Mouse (Mus musculus) intestine, embryonic 15.5 days (tissue): ENCODE measurements at regions not wholly inside any gene's neighbourhood (a gene's known extent, or its start where the extent isn't known, plus 50 kb on each side); places are given as distances from the start of the nearest gene placed in this dataset.
A peak's percentile ranks its signal among the peaks of the same experiment; 100 is the strongest.

ENCODE experiments used
- ATAC-seq: fragments of 200-750 bp; cut with Nextera tagmentation; 2 replicates; pipeline ENCODE4 v1.8.0; 2017; ENCODE audit warnings: moderate TSS enrichment, moderate library complexity
- H3K27ac ChIP-seq: fragments of 300-500 bp; sonication (generic); 2 replicates; pipeline ENCODE4 v1.5.1; 2015; ENCODE audit warnings: mild to moderate bottlenecking, inconsistent platforms
- H3K27me3 ChIP-seq: fragments of 300-500 bp; sonication (generic); replicated peaks from 2 replicates; pipeline ENCODE4 v1.6.1; 2015; ENCODE audit warnings: inconsistent platforms
- H3K36me3 ChIP-seq: fragments of 300-500 bp; sonication (generic); 2 replicates; pipeline ENCODE4 v1.6.1; 2015; ENCODE audit warnings: inconsistent platforms
- H3K4me1 ChIP-seq: fragments of 300-500 bp; sonication (generic); replicated peaks from 2 replicates; pipeline ENCODE4 v1.6.1; 2015; ENCODE audit warnings: inconsistent platforms
- H3K4me2 ChIP-seq: fragments of 300-500 bp; sonication (generic); replicated peaks from 2 replicates; pipeline ENCODE4 v1.6.1; 2015; ENCODE audit warnings: mild to moderate bottlenecking, inconsistent platforms
- H3K4me3 ChIP-seq: fragments of 300-500 bp; sonication (generic); replicated peaks from 2 replicates; pipeline ENCODE4 v1.5.1; 2015; ENCODE audit warnings: inconsistent platforms
- H3K9ac ChIP-seq: fragments of 300-500 bp; sonication (generic); 2 replicates; pipeline ENCODE4 v1.6.1; 2015; ENCODE audit warnings: inconsistent platforms
- H3K9me3 ChIP-seq: fragments of 300-500 bp; sonication (generic); 2 replicates; pipeline ENCODE4 v1.6.1; 2016; ENCODE audit warnings: inconsistent platforms
- WGBS: fragments of 180-500 bp; shearing (Covaris S2); methylation state at CpG from one replicate; pipeline ENCODE4 v1.1.7; 2015; 5-methylcytosine and 5-hydroxymethylcytosine counted together

DNA sequence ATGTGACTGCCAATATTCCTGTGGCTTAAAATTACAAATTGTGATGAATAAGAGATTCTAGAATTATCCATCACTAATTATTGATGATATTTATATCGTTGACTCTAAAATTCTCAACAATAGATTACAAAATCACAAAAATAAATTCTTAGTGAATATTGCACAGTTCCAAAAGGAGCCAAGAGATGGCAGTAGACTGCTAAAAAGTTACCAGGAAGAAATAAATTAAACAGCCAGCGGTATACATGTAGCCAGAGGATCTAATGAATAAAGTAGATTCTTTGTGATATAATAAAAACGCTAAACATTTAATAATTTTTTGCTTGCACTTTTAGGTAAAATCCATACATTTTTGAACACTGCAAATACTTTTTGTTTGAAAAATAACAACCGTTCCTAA is 294.7 kb downstream of the Lipi start:
- Histone ChIP-seq H3K9ac (no peak overlapping the region), H3K27me3 (no peaks in the 10 kb centered on the region), H3K4me2 (no peak overlapping the region), H3K4me3 (no peak overlapping the region), H3K9me3 (no peaks in the 10 kb centered on the region), H3K36me3 (no peaks in the 10 kb centered on the region), H3K27ac (no peak overlapping the region), H3K4me1 (no peaks in the 10 kb centered on the region)
- 38% methylated on average over 4 of the region's 4 CpGs for WGBS
- no peak for ATAC-seq

DNA sequence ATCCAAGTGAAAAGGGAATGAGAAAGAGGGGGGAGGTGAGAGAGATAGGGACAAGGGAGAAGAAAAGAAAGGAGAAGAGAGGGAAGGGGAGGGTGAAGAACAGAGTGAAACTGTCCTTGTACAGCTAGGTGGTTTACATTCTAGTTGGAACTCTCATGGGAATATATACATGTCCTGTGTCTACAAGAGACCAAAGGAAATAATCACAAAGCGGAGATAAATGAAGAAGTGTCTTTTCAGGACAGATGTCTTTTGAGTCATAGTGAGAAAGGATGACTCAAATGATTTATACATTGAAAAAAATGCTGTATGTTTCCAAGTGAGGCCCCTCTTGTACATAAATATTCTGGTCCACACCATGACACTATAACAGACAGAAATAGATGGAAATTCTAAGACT is 298.7 kb downstream of the Lipi start:
- H3K27me3 ChIP-seq = no peaks in the 10 kb centered on the region
- WGBS = 77% methylated on average over 1 of the region's 1 CpGs

DNA sequence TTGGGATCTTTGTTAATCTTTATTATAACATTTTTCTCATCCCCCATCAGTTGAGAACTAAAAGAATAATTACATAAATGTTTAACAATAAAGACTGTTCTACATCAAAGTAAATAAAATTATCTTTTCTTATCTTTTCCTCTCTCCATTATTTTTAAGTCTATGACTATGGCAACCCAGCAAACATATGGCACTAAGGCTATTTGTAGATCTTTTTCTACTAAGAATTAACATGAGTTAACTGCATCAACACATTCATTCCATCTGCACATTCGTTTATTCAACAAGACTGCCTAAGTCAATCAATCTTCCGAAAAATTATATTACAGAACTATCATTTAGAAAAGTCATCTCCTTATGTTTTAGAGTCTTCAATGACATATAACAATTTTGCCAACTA is 300.1 kb downstream of the Lipi start:
- Histone ChIP-seq H3K27me3 (no peaks in the 10 kb centered on the region), H3K27ac (no peak overlapping the region), H3K9me3 (no peaks in the 10 kb centered on the region), H3K9ac (no peak overlapping the region), H3K4me3 (no peak overlapping the region), H3K4me1 (no peaks in the 10 kb centered on the region), H3K36me3 (no peaks in the 10 kb centered on the region), H3K4me2 (no peak overlapping the region)
- WGBS = 75% methylated on average over 2 of the region's 2 CpGs
- no peak for ATAC-seq

More for the DNA sequence above, 298.7 kb downstream of the Lipi start:
- H3K4me1 ChIP-seq = no peaks in the 10 kb centered on the region
- no peak for ATAC-seq
- no peak overlapping the region for H3K4me2 ChIP-seq
- no peaks in the 10 kb centered on the region for H3K9me3 ChIP-seq
- H3K27ac ChIP-seq = no peak overlapping the region
- H3K36me3 ChIP-seq = no peaks in the 10 kb centered on the region
- no peak overlapping the region for H3K9ac ChIP-seq
- H3K4me3 ChIP-seq = no peak overlapping the region

DNA sequence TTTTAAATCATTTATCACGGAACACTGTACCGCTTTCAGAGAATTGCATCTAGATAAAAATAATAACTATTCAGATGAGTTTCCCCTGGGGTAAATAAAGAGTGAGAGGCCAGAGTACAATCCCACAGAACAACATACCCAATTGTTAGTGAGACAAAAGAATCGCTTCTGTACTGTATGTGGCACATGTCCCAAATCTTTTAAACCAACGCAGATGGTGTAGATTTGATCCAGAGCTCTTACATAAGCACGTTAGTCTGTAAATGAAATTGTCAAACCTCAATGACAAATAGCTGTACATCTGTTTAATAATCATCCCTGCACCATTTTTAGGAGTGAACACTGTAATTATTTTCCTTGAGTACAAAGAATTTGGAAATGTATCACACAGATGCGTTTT is 322.0 kb downstream of the Lipi start:
- no peaks in the 10 kb centered on the region for H3K27me3 ChIP-seq
- H3K27ac ChIP-seq = no peak overlapping the region
- H3K9ac ChIP-seq = no peak overlapping the region
- H3K4me3 ChIP-seq = no peak overlapping the region
- no peak for ATAC-seq
- 76% methylated on average over 6 of the region's 6 CpGs for WGBS
- no peaks in the 10 kb centered on the region for H3K36me3 ChIP-seq
- no peak overlapping the region for H3K4me2 ChIP-seq
- H3K9me3 ChIP-seq = no peaks in the 10 kb centered on the region
- H3K4me1 ChIP-seq = no peaks in the 10 kb centered on the region

DNA sequence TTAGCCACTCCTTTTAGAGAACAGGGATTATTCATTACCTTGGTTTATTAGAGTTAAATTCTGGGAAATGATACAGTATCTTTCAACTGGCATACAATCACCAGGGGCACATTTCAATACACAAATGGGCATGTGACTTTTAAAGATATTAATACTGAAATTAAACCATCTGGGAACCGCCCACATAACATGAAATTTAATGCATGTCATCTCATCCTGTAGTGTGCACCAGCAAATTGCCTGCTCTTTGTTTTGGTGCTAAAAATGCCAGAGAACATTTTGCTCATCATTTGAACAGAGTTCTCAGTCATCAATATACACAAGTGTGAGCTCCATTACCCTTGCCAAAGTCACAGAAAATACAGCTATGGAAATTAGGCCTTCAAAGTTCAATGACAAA is 330.9 kb downstream of the Lipi start:
- 81% methylated on average over 1 of the region's 1 CpGs for WGBS
- H3K27ac ChIP-seq = no peak overlapping the region
- no peaks in the 10 kb centered on the region for H3K27me3 ChIP-seq
- no peaks in the 10 kb centered on the region for H3K9me3 ChIP-seq
- no peak overlapping the region for H3K4me3 ChIP-seq
- no peaks in the 10 kb centered on the region for H3K4me1 ChIP-seq
- ATAC-seq = no peak
- H3K4me2 ChIP-seq = no peak overlapping the region
- H3K9ac ChIP-seq = no peak overlapping the region
- no peaks in the 10 kb centered on the region for H3K36me3 ChIP-seq

DNA sequence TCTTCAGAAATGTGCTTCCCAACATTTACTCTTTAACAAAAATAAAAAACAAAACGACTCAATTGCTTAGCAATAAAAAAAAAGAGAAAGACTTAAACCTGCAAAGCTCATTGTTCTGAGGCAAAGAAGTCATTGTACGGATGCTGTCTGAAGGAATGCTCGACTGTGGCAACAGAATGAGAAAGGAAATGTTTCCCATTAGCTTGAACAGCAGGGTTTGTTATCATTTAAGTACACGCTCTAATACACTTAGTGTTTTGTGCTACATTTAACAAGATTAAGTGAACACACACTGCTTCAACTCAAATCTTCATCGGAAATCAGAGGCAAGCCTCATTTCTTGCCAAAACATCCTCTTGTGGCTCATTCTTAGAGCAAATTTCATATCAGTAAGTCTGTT is 336.7 kb downstream of the Lipi start:
- WGBS = 49% methylated on average over 5 of the region's 5 CpGs
- no peaks in the 10 kb centered on the region for H3K4me1 ChIP-seq
- H3K9ac ChIP-seq = no peak overlapping the region
- no peak for ATAC-seq
- no peak overlapping the region for H3K4me3 ChIP-seq
- H3K9me3 ChIP-seq = no peaks in the 10 kb centered on the region
- H3K4me2 ChIP-seq = no peak overlapping the region
- H3K27ac ChIP-seq = no peak overlapping the region
- no peaks in the 10 kb centered on the region for H3K27me3 ChIP-seq
- H3K36me3 ChIP-seq = no peaks in the 10 kb centered on the region

DNA sequence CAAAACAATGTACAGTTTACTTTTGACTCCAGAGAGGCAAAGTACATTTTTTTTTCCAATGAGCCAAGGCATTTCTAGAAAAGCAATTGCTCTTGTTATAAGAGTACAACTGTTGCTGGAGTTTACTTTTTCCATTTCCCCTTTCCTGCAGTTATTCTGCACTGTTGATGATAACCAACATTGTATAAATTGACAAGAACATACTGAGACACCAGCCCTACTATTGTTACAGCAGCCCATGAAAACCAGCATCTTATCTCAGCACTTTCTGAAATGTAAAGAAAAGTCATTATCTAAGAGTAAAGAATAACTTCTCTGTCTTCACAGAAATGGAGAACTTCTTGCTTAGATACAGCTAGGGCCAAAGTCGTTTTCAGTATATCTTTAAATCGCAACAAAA is 345.5 kb downstream of the Lipi start:
- Histone ChIP-seq H3K4me1 (no peaks in the 10 kb centered on the region), H3K27ac (no peak overlapping the region), H3K4me3 (no peak overlapping the region), H3K4me2 (no peak overlapping the region), H3K9me3 (no peaks in the 10 kb centered on the region), H3K9ac (no peak overlapping the region), H3K36me3 (no peaks in the 10 kb centered on the region), H3K27me3 (no peaks in the 10 kb centered on the region)
- no peak for ATAC-seq
- WGBS = 71% methylated on average over 2 of the region's 2 CpGs

DNA sequence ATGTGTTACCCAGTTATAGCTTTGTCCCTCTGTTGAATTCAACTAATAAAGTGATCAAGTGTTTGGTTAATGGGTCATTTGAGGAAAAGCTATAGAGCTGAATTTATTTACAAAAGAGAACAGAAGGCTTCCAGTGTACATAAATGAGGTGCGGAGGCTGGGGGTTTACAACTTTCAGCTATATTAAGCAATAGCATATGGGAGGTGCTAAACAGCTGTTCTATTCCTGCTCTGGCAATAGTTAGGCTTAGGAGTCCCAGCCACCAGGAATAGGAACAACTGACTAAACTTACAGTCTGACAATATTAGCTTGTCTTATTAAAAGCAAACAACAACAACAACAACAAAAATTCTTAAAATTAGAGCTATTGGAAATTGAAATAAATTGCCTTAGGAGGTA is 353.7 kb downstream of the Lipi start:
- Histone ChIP-seq H3K36me3 (no peaks in the 10 kb centered on the region), H3K27me3 (no peaks in the 10 kb centered on the region), H3K4me2 (no peak overlapping the region), H3K9me3 (no peaks in the 10 kb centered on the region), H3K9ac (no peak overlapping the region), H3K4me1 (no peaks in the 10 kb centered on the region), H3K4me3 (no peak overlapping the region), H3K27ac (no peak overlapping the region)
- ATAC-seq = no peak
- WGBS = 88% methylated on average over 1 of the region's 1 CpGs

DNA sequence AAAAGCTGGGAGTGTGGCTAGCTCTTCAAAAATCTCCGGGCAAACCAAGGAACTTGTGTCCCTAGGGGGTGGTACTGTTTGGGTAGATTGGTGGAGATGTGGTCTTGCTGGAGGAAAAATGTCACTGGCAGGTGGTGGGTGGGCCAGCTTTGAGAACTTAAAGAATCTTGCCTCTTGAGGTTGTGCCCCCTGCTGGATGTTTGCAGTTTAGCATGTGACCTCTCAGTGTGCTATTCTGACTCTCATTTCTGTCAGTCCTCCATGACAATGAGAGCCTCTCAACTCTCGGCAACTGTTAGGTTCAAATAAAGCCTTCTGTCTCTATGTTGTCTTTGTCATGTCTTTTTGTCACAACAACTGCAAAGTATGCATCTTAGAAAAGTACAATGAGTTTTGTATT is 392.5 kb downstream of the Lipi start:
- 79% methylated on average over 2 of the region's 2 CpGs for WGBS
- Histone ChIP-seq H3K4me3 (no peak overlapping the region), H3K9ac (no peak overlapping the region), H3K4me1 (no peaks in the 10 kb centered on the region), H3K36me3 (no peaks in the 10 kb centered on the region), H3K27ac (no peak overlapping the region), H3K27me3 (no peaks in the 10 kb centered on the region), H3K4me2 (no peak overlapping the region), H3K9me3 (no peaks in the 10 kb centered on the region)
- no peak for ATAC-seq

DNA sequence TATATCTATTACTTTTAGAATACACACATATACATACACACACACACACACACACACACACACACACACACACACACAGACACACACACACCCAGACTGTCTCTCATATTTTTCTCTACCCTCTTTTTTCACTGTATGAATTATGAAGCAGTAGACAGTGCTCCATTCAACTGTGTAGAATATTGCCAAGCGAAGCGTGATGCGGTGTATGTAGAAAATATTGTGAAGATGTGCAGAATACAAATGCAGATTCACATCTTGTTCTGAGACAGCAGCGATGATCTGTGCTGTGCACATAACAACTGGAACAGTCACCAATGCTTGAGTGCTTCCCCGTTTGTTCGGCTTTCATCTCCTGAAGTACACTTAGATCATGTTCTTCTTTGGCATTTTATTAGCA is 395.5 kb downstream of the Lipi start:
- H3K9ac ChIP-seq = no peak overlapping the region
- ATAC-seq = no peak
- H3K27me3 ChIP-seq = no peaks in the 10 kb centered on the region
- no peaks in the 10 kb centered on the region for H3K9me3 ChIP-seq
- H3K4me1 ChIP-seq = no peaks in the 10 kb centered on the region
- H3K36me3 ChIP-seq = no peaks in the 10 kb centered on the region
- H3K27ac ChIP-seq = no peak overlapping the region
- H3K4me2 ChIP-seq = no peak overlapping the region
- no peak overlapping the region for H3K4me3 ChIP-seq
- WGBS = 93% methylated on average over 6 of the region's 6 CpGs

DNA sequence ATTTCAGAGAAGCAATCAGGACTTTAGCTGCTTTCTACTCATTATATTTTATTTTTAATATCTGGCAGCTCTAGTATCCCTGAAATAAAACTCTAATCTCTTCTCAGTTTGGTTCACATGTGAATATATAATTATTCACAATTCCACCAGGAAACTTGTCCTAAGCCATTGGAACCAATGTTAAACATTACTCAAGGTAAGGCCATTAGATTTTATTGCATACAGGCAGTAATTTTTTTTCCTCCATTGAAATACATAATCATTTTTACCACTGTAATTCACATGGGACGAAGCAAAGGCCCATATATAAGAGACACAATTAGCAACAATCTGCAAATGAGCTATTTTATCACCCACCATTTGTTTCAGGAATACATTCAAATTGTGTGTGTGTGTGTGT is 419.8 kb downstream of the Lipi start:
- Histone ChIP-seq H3K36me3 (no peaks in the 10 kb centered on the region), H3K27ac (no peak overlapping the region), H3K4me2 (no peak overlapping the region), H3K4me1 (no peaks in the 10 kb centered on the region), H3K9me3 (no peaks in the 10 kb centered on the region), H3K9ac (no peak overlapping the region), H3K27me3 (no peaks in the 10 kb centered on the region), H3K4me3 (no peak overlapping the region)
- ATAC-seq = peak; percentile 58
- WGBS = 44% methylated on average over 1 of the region's 1 CpGs

DNA sequence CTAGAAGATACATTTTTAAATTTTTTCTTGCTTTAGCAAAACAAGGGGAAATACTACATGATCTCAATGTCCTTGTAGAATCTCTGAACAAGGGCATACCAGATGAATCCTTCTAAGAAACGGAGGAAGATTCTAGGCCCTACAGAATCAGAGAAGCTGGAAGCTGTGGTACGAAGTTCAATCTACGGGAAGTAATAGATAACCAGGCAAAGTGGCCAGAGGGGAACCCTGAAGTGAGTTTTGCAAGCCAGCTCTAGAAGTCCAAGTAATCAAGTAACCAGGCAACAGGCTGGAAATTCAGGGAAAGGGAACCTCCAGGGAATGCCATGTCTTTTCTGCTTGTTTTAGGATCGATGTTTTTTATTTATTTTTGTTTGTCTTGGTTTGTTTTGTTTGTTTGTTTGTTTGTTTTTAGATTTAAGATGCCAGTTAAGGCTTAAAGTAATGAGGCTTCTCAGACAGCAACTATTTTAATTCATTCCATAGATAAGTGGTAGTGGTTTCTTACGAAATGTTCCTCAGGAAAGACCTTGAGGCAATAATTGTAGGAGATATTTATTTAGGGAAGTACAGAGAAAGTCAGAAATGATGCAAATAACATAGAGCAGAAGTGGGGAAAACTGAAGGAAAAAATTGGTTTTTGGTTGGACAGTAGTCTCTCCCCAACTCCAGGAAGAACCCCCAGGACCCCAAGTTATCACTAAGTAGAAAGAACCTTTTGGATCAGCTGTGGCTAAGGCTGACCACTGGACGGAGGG is 420.7 kb downstream of the Lipi start:
- H3K36me3 ChIP-seq = no peaks in the 10 kb centered on the region
- H3K9ac ChIP-seq = no peak overlapping the region
- no peaks in the 10 kb centered on the region for H3K4me1 ChIP-seq
- no peak overlapping the region for H3K4me2 ChIP-seq
- 79% methylated on average over 6 of the region's 6 CpGs for WGBS
- no peak overlapping the region for H3K27ac ChIP-seq
- H3K9me3 ChIP-seq = no peaks in the 10 kb centered on the region
- no peaks in the 10 kb centered on the region for H3K27me3 ChIP-seq
- no peak overlapping the region for H3K4me3 ChIP-seq
- ATAC-seq = peak; percentile 77

DNA sequence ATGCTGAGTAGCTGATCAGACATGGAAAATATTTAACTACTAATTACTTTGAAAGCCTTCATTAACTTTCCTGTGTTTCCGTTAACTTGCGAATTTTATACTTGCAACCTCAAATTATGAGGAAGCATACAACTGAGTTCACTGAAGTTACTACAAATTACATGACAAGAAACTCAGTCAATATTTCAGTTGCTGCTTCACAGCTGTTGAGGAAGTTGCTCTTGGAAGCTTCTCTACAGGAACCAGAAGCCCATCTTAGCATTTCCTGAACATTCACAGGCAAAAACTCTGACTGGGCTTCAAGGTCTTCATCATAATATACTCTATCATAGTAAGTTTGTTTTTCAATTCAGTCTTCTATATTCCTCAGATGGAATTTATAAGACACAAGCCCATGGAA is 426.1 kb downstream of the Lipi start:
- H3K27me3 ChIP-seq = no peaks in the 10 kb centered on the region
- H3K4me2 ChIP-seq = no peak overlapping the region
- 83% methylated on average over 2 of the region's 2 CpGs for WGBS
- no peak overlapping the region for H3K4me3 ChIP-seq
- H3K27ac ChIP-seq = no peak overlapping the region
- H3K36me3 ChIP-seq = no peaks in the 10 kb centered on the region
- no peak overlapping the region for H3K9ac ChIP-seq
- no peaks in the 10 kb centered on the region for H3K9me3 ChIP-seq
- no peaks in the 10 kb centered on the region for H3K4me1 ChIP-seq
- no peak for ATAC-seq
